Mouse (Mus musculus): ENCODE data around the gene Twf1.

Gene Twf1

DNA sequence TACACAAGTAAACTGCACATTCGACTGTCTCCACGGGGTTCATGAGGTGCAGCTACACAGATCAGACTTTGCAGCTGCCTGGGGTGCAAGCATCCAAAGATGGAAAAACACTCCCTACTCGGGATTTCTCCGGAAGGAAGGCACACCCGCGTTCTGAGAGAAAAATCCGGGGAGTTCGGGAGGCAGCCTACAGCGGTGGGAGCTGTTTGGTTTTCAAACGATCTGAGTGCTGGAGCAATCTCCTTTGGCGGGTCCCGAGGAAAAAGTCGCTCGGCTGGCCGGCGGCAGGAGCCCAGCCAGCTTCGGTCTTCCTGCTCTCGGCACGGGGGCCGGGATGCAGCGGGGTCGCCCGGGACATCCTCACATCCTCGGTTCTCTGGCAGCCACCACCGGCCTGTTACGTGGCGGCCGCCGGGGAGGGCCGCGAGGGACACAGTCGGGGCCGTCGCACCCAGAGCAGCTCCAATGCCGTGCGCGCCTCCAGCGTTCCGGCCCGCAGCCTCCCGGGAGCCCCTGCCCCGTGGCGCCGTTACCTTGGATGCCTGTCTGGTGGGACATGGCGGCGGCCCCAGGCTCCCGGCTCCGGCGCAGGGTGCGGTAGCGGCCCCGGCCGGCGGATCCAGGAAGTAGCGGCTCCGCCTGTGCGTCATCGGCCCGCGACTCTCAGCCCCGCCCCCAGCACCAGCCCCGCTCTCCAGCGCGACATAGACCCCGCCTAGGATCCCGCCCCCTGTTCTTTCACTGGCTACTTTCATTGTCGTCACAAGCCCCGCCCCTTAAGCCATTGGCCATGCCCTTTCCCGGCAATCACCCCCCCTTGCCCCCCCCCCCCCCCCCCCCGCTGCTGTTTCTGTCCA is at the start of gene Twf1:
Gene Twf1, minus strand, starts transcription at position 671 of the 857 bp plus-strand sequence.
- DNase-seq (ENCODE audit: low read depth, low spot score) = peak; percentile 89

DNA sequence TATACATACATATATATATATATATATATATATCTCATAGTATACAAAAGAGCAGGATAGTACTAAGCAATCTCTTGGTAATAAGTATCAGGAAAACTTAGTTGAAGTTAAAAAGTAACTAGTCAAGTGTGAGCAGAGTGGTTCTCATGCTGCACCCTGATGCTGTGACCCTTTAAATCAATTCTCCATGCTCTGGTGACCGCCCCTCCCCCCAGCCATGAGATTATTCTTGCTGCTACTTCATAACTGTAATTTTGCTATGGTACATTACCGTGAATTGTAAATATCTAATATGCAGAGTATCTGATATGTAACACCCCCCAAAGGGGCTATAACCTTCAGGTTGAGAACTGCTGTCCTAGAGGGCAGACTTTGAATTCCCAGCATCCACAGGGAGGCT is 49.4 kb upstream of the Twf1 start:
- no peak for DNase-seq (ENCODE audit: low read depth, low spot score)

DNA sequence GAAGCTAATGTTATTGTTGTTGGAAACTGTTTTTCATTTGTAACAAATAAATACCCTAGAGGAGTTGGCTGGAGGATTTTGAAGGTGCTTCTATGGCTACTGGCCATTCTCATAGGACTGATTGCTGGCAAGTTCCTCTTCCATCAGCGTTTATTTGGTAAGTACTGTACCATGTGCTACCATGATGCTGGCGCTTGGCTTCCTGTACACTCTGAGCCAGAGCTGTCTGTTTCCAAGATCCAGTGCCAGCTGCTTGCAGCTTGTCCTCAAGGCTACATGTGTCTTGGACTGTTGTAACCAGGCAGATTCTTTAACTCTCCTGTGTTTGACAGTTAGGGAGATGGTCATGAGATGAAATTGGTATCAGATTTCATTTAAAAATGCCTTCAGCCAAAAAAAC is 48.5 kb upstream of the Twf1 start:
- DNase-seq (ENCODE audit: low read depth, low spot score) = no peak

DNA sequence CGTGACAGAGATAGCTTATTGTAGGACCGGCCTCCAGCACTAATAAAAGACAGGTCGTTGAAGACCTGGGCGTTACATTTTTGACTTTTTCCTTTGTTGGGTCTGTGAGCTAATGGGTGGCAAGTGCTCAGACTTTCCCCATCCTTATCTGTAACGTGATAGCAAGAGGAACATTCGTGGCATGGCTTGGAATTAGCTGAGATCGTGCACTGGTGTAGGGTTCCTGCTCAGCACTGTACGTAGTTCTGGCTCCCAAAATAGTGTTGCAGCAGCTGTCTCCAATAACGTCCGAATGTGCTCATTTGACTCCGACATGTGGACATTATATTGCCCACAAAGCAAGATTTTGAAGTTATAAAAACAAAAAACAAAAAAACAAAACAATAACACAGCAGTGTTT is 44.8 kb upstream of the Twf1 start:
- no peak for DNase-seq (ENCODE audit: low read depth, low spot score)

DNA sequence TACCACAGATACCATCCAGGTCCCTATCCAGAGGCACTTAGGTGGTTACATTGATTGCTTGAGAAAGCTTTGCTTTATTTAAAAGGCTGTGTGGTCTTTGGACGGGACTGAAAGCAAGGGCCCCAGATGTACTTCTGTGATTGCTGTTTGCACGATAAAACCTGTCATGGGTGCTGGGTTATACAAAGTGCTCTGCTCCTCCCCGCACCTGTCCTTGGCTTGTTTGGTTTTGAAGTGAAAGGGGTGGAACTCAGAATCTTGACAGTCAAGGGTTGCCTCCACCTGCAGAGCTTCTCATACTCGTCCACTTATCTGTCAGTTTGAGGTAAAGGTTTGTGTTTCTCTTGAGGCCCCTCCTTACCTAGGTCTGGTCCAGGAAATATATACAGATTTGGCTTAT is 40.9 kb upstream of the Twf1 start:
- DNase-seq (ENCODE audit: low read depth, low spot score) = no peak

DNA sequence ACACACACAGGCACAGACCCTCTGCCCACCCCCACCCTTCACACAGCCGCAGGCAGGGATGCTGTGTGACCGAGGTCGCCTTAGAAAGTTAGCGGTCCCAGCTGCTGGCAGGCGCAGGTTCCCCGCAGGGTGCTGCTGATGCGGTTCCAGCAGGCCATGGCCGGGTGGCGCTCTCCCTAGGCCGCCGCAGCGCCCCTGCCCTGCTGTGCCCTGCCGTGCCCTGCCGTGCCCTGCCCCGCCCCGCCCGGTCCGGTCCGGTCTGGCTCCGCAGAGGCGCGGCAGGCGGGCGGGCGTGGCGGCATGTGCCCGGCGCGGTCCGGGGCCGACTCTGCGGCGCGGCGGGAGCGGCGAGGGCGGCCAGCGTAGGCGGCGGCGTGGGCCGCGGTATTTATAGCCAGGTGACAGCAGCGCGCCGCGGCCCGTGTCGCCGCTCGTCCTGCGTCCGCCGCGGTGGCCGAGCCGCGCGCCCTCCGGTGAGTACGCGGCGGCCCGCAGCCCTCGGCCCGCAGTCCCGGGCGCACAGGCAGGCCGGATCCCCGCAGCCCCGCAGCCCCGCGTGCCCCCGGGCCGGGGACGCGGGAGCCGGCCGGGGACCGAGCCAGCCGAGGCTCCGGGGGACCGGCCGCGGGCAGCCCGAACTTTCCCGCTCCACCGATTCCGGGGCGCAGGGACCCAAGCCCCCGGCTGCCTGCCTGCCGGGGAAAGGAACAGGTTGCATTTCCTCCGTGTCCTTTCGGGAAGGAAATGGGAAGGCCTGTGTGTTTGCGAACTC is 39.3 kb upstream of the Twf1 start, which contains the start of gene Tmem117:
Gene Tmem117, plus strand, starts transcription at position 403 of the 772 bp plus-strand sequence.
- DNase-seq (ENCODE audit: low read depth, low spot score) = no peak

DNA sequence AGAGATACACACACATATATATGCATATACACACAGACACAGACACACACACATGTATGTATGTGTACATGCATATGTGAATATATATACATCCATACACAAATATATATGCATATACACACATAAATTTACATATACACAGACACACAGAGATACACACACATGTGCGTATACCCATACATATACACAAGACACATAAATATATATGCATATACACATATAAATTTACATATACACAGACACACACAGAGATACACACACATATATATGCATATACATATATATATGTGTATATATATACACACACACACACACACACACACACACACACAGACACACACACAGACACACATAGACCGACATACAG is 38.8 kb upstream of the Twf1 start:
- DNase-seq (ENCODE audit: low read depth, low spot score) = no peak

DNA sequence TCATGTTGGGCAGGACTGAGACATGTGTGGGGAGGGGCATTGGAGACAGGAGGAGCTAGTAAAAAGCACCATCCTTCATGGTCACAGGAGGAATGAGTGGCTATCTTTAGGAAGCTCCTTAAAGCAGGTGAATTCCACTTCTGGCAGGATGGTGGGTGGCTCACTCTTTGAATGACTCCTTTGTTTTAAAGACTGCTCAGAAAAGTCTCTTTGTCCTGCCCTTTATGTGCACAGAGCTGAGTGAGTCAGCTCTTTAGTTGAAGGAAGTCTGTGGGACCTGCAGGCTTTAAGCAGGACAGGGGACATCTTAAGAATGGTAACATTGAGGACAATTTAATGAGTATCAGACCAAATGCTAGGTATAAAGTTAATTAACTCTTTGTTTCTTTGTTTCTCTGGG is 31.2 kb upstream of the Twf1 start:
- DNase-seq (ENCODE audit: low read depth, low spot score) = no peak

DNA sequence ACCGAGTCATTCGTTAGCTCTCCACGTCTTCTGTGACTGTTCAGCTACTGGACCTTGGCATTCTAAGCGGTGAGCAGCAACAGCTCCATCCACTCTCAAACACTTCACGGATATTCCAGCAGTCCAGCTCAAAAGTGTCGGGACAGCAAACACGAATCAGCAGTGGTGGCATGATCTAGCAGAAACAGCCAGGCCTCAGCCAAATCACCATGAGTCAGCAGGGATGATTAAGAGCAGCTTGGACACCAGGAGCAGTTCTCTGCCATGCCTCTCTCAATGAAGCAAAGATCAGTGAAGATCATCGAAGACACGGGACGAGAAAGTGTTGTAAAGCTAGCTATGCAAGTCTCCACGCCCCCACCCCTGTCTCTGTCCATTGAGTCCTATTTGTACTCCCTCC is 26.3 kb upstream of the Twf1 start:
- DNase-seq (ENCODE audit: low read depth, low spot score) = no peak

DNA sequence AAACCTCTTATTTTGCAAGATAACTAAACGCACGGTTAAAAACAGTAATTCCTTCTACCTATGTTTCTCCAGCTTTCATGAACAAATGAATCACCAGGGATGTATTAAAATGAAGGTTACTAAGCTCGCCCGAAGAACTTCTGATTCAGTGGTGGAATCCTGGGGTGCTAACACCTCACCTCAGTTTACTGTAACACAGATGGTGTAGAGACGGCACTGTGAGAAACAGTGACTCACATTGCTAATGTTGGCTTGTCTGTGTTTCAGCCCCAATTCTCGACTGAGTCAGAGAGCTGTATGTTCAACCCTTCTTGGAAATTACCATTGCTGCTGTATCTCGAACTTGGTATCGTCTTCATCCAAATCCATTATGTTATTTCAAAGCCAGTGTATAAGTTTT is 18.1 kb upstream of the Twf1 start:
- DNase-seq (ENCODE audit: low read depth, low spot score) = no peak

DNA sequence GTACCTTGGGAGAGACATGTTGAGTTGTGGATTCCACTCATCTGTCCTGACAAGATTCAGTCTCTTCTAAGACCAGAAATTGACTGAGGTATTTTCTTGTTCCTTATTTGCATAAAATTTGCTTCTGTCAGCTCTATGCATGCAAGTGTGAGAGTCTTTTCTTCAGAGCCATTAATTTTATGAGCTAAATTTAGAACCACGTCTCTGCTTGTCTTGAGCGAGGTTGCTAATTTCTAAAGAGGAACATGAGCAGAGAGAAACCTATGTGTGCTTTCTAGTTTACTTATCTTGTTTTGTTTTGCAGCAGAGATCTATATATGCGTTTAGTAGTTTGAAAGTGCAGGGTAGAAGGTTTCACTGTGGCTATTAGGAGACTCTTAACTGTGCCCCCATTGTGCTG is 12.8 kb upstream of the Twf1 start:
- DNase-seq (ENCODE audit: low read depth, low spot score) = no peak

DNA sequence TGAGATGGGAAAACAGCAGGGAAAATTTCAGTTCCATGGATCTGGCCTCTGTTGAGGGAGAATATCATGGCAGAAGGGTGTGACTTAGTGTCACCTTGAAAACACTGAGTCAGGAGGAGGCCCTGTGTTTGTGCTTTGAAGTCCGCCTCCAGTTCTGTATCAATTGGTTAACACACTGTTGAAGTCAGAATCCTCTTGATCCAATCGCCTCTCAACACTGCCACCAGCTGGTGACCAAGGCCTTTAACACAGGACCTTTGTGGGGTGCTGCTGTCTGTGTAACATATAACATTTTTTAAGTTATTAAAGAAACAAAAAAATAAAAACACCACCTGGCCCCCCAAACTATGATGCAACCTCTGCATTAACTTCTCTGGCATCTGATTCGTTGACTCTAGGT is 11.7 kb upstream of the Twf1 start:
- DNase-seq (ENCODE audit: low read depth, low spot score) = peak; percentile 19

DNA sequence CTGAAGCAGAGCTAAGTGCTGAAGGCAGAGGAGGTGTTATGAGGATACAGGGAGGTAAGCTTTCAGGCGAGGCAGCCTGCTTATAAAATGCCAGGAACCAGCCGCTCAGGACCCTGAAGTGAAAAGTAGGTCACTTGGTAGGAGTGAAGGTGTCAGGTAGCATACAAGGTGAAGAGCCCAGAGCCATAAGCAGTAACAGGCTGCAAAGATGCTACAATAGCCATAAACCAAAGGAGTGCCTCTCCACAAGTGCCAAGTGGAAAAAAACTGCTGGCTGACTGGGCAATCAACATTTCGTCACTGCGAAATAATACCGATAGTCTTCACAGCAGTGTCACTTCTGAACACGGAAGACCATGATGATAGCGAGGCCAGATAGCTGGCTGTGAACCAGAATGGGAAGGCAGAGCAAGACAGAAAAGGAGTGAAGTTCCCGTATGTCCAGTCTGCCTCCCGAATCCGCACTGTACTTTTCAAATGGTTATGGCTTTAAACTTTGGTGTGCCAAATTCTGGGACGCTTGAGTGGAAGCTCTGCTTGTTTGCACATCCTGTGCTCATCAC is 10.5 kb upstream of the Twf1 start:
- DNase-seq (ENCODE audit: low read depth, low spot score) = no peak

DNA sequence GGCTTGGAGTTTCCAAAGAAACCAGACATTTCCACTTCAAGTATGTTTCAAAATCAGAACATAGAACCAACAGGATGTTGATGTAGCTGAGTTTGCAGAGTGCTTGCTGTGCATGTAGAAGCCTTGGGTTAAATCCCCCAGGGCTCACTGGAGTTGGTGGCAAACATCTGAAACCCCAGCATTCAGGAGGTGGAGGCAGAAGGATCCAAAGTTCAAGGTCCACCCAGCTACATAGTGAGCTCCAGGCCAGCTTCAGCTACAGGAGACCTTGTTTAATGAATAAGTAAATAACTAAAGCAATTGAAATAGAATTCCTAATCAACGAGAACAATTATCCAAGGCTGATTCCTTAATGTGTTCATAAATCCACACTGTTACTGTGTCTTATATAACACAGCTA is 3.9 kb upstream of the Twf1 start:
- DNase-seq (ENCODE audit: low read depth, low spot score) = no peak

DNA sequence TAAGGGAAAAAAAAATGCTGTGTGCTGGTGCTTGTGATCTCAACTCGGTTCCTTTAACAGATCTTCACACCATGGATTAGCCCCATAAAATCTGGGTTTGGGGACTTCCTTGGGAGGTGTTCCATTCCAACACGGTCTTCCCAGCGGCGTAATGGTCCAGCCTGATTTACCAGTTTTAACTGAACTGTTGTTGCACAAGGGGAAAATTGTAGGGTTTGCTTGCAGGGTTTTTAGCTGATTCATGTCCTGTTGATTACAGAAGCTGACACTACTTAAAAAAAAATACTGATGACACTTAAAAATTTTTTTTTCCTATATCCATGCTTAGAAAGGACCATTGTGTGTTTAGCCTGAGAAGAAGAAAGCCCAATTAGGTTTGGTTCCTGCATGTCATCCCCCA is 1.7 kb upstream of the Twf1 start:
- no peak for DNase-seq (ENCODE audit: low read depth, low spot score)

DNA sequence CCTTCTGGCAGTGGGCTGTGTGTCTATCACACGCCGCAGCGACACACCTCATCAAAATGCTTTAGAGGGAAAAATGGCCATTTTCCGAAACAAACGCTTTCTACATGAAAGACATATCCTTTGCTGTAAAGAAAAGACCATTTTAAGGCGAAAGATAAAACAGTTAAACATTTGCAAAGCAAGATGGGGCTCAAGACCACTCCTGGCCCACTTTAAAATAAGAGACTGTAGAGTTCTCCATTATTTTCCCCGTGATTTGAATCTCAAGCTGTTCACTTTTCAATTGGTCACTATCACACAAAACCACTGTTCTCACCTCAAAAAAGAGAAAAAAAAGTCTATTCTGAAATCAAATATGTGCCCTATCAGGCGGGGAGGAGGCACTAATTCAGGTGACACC is 394 bp upstream of the Twf1 start:
- DNase-seq (ENCODE audit: low read depth, low spot score) = no peak

DNA sequence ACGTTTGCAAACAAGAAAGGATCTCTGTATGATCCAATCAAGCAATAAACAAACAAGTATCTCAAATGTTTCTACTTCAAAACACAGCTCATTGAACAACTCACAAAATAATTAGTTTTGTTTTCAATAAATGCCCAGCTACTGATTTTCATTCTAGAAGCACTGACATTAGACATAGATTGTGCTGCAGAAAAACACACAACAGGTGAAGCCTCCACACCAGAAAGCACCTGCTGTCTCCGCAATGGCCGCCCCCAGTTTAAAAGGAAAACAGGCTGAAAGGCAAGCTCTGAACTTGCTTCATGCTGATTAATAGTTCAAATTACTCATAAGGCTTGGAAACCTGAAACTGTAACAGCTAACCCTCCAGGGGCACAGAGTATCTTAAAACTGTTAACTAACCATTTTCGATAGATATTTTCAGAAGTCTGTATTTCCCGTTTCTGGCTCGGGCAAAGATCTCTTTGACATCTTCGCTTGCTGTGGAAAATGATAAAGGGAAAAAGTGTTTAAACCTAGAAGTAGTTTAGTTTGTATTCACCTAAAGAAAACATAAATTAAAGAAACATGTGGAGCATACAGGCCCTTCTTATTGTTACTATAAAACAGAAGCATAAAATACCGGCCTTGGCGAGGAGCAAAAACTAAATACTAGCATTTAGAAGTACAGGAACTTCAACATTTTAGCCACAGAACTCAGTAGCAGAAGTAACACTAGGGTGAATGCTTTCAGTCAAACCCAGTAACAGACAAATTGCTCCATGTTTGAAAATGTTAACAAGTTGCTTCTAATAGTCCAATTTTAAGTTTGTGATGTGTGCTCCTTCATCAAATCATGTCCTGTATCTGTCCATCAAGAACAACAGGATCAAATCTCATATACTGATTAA is 1.6 kb downstream of the Twf1 start:
- DNase-seq (ENCODE audit: low read depth, low spot score) = no peak

DNA sequence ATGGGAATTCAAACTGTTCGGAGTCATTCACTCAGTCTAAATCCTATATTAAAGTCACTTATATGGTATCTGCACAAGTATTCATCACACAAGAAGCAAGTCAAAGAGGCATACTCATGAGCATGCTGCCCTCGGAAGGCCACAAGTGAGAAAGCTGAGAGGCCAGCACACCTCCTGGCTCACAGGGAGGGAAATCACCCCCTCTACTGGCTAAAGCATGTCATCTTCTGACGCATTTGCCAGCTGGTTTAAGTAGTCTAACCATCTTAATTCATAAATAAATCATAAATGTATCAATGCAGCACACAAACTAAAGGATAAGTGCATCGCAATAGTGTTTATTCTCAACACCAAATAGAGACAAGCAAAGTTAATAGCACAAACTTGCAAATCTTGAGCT is 5.0 kb downstream of the Twf1 start:
- no peak for DNase-seq (ENCODE audit: low read depth, low spot score)

DNA sequence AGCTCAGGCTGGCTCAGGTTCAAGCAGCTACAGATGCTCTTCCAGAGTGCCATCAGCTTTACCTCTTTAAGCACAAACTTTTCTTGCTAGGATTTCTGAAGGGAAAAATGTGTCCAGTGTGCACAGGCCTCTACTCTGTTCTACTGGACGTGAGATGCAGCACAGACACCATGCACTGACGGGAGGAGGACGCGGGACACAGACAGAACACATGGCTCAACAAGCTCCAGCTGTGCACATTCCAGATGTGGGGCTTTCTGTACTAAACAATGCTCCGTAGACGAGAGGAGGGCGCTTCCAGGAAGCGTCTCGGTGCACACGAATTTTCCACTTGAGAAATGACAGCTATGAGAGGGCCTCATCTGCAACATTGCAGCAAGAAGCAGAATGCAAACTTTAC is 6.5 kb downstream of the Twf1 start:
- no peak for DNase-seq (ENCODE audit: low read depth, low spot score)

DNA sequence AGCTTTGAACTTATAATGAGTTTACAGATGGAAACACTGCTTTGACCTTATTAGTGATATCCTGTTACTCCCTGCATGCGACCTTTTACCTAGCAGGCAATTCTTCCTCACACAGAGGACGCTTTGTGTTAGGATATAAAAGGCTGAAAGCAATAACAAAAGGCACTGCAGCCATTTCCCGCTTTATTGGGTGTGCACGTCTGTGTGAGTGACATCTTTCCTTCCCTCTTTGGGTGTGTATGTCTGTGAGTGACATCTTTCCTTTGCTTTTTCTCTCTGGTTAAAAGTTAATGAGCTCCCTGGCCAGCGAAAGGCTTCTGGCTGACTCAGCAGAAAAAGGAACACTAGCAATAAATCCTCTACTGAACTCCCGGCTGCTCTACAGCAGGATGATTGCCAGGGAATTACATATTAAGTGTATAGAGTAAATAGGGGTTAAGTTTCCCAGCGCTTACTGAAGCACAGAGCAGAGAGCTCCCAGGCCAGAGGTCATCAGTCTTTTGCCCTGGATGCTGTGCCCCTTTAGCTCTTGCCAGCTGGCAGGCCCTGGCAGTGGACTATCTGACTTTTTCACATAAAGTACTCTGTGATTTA is 7.6 kb downstream of the Twf1 start:
- DNase-seq (ENCODE audit: low read depth, low spot score) = no peak

DNA sequence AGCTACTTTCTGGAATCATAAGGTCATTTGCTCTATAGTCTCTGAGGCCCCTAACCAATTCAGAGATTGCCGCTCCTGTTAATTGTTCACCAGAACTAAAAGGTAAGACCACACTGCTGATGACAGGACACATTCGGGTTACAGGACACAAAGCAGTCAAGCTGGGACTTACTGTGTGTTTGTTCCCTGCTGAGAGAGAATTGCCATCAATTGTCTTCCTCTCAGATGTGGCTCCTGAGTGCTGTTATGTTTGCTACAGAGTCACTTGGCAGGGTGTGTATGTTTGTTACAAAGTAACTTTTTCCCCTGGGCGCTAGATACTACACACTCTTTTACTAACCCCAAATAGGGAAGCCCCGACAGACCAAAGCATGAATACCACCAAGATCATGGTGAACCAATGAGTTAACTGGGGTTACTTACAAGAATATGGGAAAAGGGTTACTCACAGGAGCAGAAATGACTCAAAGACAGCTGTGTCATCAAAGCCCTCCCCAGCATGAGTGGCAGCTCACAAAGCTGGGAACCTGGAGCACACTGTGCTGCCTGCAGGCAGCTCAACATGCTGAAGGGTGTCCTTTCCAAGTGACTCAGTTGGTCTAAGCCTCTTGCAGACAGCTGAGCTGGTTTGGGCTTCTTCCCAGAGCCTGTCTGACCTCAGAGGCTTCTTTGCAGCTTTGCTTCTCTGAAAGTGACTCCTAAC is 15.0 kb downstream of the Twf1 start:
- DNase-seq (ENCODE audit: low read depth, low spot score) = no peak
